Mouse (Mus musculus) adrenal gland, adult 2 months (tissue): Measurements from ENCODE around the gene Tmem131. TPM values are rescaled to one million over a fixed set of nuclear protein-coding genes. Genes with fewer than 3 reads are reported as not detected.

ENCODE experiments used
- DNase-seq: peaks from one replicate; pipeline ENCODE4 v3.0.0; 2021
- polyA plus RNA-seq: library from polyadenylated mRNA; depleted of rRNA; stranded (reverse); fragments of >200 nt; gene quantifications from 2 replicates; pipeline ENCODE4 v1.2.3, GENCODE M21; 2012
- total RNA-seq, 2 experiments: library from RNA; stranded (reverse); gene quantifications; 2 replicates each; pipeline ENCODE4 v1.2.3; 2021

Gene Tmem131
- total and polyA plus RNA-seq, 3 experiments = 17.8 to 51.0 (median 38.8) TPM

- peak; percentile 11 for DNase-seq
Observed at GRCm38 (mm10) chr1:36780793-36781192, 162.7 kb downstream of the Tmem131 start.

GRCm38 (mm10) chr1:36772198-36772934 lies 171.1 kb downstream of the Tmem131 start:
- no peak for DNase-seq

GRCm38 (mm10) chr1:36770998-36771397 lies 172.5 kb downstream of the Tmem131 start:
- DNase-seq = no peak

GRCm38 (mm10) chr1:36769951-36770350 lies 173.5 kb downstream of the Tmem131 start:
- DNase-seq = no peak

- DNase-seq = no peak
Observed at GRCm38 (mm10) chr1:36768786-36769185, 174.7 kb downstream of the Tmem131 start.

- DNase-seq = no peak
Observed at GRCm38 (mm10) chr1:36767321-36767720, 176.1 kb downstream of the Tmem131 start.

- DNase-seq = no peak
Observed at GRCm38 (mm10) chr1:36766431-36767205, 176.8 kb downstream of the Tmem131 start.

- no peak for DNase-seq
Observed at GRCm38 (mm10) chr1:36761568-36761967, 181.9 kb downstream of the Tmem131 start, which contains the start of gene Zap70. Zap70 (plus strand) TSS chr1:36761798.

GRCm38 (mm10) chr1:36761061-36761460 lies 182.4 kb downstream of the Tmem131 start:
- no peak for DNase-seq

GRCm38 (mm10) chr1:36760401-36760800 lies 183.1 kb downstream of the Tmem131 start:
- no peak for DNase-seq

GRCm38 (mm10) chr1:36759076-36759475 lies 184.4 kb downstream of the Tmem131 start:
- DNase-seq = no peak

GRCm38 (mm10) chr1:36758553-36758952 lies 184.9 kb downstream of the Tmem131 start:
- DNase-seq = no peak

GRCm38 (mm10) chr1:36753932-36754675 lies 189.4 kb downstream of the Tmem131 start:
- no peak for DNase-seq

- no peak for DNase-seq
Observed at GRCm38 (mm10) chr1:36746452-36746851, 197.0 kb downstream of the Tmem131 start.

GRCm38 (mm10) chr1:36745661-36746060 lies 197.8 kb downstream of the Tmem131 start:
- no peak for DNase-seq

GRCm38 (mm10) chr1:36744268-36744944 lies 199.1 kb downstream of the Tmem131 start:
- DNase-seq = peak; percentile 50

- DNase-seq = no peak
Observed at GRCm38 (mm10) chr1:36743046-36743445, 200.4 kb downstream of the Tmem131 start.
